Mouse (Mus musculus) E14TG2a.4 (cell line): ENCODE results near the gene Gm49395.

Experiments used
- CTCF ChIP-seq: conservative IDR thresholded peaks from 2 replicates; pipeline ENCODE4 v1.5.1; 2014; ENCODE audit warnings: low read length
- NANOG ChIP-seq: IDR thresholded peaks from 2 replicates; pipeline ENCODE4 v1.6.1; 2014; ENCODE audit warnings: borderline replicate concordance, low read length, mixed read lengths
- POU5F1 ChIP-seq: IDR thresholded peaks from 2 replicates; pipeline ENCODE4 v1.6.1; 2014; ENCODE audit warnings: low read length, borderline replicate concordance

DNA sequence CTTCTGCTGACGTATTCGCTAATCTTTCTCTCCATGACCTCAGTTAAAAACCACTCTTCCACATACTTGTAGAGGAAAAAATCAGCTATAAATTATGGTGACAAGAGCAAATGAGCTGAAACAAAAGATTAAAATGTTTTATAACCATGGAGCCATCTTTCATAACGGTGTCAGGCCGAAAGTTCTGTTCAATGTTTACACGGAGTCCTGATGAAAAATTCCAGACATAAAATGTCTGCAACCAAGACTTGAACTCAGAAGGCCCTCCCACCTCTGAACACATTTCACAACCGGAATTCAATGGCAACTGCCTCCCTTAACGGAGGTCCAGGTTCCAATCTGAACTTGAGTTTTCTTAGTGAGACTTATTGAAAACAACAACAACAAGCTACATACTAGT, 19.4 kb downstream of the Gm49395 start:
- TF ChIP-seq CTCF: no peak
- no peak for TF ChIP-seq POU5F1
- TF ChIP-seq NANOG: no peak
